Mouse (Mus musculus) WW6 (cell line): ENCODE data around the gene Zdhhc16.

Source experiments
- DNase-seq: peaks from one replicate; pipeline ENCODE4 v3.0.0-alpha.2; 2013; ENCODE audit warnings: low read depth, low spot score

Zdhhc16 gene

DNA sequence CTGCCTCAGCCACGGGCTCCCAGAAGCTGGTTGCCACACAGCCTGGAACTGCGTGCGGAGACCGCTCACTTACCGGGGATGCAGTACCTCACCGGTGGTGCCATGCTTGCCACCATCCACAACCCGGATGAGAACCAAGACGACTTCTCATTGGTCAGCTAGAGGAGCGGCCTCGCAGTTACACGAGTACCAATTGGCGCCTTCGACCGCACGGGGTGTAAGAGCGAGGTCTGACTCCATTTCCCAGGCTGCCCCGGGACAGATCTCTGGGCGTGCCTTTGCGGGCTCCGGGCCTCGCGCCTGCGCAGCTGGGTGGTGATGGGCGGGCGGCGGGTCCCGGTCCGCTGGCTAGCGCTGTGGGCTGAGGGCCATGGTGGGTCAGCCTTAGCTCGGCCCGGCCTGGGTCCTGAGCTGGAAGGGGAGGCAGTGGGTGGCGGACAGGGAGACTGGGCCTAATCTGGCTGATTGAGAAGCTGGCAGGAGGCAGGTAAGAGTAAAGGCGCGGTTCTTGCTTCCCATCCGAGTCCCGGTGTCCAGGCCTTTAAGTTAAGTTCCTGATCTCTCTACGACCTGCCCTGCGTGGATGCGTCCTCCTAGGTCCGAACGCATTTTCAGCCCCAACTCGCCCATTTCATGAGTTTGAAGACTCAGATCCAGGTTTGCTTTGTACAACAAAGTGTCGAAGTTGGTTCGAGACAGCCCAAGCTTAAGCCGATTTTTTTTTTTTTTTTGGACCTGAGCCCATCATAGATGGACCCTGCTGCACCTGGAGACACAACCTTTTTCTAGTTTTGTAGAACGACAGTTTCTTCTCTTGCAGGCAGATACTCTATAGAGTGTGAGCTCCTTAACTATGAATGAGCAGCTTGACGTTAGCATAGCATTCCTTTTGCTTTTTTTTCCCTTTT lies at the start of gene Zdhhc16, which contains the start of gene Exosc1:
TSS of gene Zdhhc16 (plus strand) at position 302 of the 908 bp plus-strand sequence.
TSS of gene Exosc1 (minus strand) at position 245 of the 908 bp plus-strand sequence.
- DNase-seq, result peak; percentile 88

DNA sequence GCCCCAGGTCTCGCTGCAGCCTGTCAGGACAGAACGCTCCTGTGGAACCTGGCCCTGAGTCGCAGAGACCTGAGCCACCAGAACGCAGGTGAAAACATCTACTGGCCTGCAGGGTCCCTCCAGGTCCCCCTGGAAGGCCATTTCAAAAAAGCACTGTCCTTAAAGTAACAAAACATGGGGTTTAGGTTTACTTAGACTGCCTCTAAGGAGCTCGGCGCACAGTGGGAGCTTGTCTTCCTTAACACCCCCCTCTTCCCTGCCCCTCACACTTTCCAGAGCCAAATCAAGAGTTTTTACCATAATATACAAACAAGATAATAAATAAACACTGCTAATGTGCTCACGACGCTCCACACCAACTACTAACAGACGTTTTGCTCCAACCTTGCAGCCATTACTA lies 49.4 kb upstream of the Zdhhc16 start:
- DNase-seq, result no peak

DNA sequence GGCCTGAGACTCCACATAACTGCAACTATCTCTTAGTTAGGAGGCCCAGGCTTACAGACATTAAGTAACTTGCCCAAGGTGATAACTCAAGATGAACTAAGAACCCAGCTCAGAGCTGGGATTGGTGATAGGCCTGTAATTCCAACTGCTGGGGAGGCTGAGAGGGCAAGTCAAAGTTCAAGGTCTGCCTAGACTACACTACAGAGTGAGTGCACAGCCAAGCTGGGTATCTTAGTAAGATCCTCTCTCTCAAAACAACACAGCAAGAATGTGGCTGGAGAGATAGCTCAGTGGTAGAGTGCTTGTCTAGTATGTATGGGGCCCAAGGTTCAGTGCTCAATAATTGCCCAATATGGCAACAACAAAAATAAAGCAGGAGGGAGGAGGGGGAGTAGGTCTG lies 45.1 kb upstream of the Zdhhc16 start:
- no peak for DNase-seq

DNA sequence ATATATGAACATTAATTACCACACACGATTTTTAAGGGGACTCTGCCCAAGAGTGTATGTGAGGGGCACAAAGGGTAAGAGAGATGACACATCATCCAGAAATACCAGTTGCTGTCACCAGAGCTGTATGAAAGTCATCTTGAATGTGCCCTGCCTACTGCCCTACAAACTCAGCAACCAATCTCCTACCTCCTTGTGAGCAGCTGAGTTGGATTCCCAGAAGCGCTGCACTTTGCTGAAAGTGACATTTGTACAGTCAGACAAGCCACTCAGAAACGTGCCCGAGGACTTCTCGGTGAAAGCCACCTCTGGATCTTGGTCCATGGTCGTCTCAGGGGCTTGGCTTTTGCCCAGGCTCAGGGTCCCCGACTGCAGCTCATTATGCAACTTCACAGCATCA lies 38.3 kb upstream of the Zdhhc16 start:
- DNase-seq, result no peak

DNA sequence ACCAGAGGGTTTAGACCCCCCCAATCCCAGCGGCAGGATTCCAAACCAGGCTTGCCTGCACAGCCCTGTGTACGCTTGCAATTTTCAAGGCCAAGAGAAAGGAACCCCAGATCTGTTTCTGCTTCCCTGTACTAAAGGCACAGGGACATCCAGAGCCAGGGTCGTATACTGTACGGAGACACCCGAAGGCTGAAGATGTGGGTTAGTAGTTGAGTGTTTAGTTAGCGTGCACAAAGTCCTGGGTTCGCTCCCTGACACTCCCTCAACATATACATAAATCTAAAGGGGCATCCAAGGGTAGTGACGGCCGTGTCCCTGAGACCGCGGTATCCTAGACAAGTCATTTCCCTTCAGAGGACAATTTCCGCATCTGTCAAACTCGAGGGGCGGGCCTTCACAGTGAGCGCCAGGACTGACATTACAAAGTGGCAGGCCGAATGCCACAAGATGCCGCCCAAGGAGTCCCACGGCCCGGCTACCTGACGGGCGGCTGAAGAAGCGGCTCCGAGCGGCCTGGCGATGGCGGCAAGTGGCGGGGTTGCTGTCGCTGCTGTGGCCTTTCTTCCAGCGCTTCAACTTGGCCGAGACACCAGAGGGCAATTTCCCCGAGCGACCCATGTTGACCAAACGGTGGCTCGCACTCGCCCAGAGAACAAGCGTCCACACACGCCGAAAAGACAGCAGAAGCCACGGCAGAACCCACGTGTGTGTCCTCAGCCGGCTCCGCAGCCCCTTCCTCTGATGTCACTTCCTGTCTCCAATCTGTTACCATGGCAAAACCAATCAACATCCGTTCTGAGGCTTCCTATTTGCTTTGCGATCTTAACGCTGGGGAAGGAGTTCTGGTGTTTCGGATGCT lies 37.6 kb upstream of the Zdhhc16 start, which contains the start of gene Rrp12:
TSS of gene Rrp12 (minus strand) at position 714 of the 859 bp plus-strand sequence.
- DNase-seq, result peak; percentile 59

DNA sequence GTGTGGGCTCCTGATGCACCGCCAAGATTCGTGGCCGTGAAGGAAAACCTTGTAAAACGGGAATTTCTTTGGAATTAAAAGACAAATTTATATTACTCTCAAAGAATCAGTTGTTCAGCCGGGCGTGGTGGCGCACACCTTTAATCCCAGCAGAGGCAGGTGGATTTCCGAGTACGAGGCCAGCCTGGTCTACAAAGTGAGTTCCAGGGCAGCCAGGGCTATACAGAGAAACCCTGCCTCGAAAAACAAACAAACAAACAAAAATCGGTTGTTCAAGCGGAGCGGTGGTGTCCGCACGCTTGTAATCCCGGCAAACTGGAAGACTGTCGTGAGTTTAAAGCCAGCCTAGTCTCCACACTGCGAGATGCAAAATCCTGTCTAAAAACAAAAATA lies 37.0 kb upstream of the Zdhhc16 start:
- DNase-seq, result no peak

DNA sequence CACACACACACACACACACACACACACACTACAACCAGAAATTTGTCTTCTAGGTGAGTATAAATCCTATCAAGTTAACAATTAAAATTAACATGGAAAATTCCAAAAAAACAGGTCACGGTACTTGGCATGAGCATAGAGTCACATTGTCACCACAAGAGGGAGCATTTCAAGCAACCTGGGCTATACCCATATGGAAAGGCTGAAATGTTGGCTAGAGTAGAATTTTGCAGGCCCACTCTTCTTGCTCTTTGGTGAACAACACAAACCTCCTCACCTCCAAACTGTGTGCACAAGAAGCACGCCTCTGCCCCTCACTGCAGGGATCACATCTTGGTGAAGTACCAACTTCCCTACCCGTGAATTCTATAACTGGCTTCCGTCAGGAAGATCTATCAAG lies 34.4 kb upstream of the Zdhhc16 start:
- no peak for DNase-seq

DNA sequence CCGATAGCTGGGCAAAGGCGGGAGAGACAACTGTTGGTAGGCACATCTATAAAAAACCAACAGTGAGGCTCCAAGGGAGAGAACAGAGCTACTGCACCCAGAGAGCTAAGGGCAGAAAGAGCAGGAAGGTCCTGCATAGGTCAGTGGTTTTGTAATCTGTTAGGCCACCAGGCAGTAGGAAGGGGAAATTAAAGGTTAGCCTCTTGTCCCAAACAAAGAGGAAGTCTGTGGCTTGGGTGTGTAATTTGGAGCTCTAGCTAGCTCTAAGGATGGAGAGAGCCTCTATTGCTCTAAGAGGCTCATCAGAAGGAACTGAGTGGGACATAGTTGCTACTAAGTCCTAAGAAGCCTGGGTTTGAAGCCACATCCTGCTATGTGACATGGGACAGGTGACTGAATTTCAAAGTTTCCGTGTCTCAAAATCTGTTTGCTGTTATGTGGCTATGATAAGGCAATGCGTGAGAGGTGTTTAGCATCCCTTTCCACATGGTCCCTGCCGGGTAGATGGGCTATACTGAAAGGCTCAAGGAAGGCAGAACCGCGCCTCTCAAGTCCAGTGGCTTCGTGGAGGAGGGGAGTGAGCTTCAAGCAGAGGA lies 32.7 kb upstream of the Zdhhc16 start:
- DNase-seq, result no peak

DNA sequence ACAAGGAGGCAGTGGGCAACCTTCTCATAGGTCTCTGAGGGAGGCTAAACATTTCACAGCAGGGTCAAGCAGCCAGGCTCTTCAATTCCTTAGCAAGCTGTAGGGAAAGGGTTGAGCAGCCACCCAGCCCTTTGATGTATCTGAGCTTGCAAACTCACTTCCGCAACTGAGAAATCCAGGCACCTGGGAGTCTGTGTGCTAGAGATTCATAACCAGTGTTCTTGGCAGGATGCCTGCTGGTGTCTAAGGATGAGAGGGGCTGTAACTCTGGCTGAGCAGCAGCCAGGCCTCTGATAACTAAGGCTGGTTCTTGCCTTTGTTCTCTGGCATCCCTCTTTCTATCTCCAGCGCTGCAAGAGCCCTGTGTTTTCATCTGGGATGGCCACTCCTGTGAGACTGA lies 31.6 kb upstream of the Zdhhc16 start:
- no peak for DNase-seq

DNA sequence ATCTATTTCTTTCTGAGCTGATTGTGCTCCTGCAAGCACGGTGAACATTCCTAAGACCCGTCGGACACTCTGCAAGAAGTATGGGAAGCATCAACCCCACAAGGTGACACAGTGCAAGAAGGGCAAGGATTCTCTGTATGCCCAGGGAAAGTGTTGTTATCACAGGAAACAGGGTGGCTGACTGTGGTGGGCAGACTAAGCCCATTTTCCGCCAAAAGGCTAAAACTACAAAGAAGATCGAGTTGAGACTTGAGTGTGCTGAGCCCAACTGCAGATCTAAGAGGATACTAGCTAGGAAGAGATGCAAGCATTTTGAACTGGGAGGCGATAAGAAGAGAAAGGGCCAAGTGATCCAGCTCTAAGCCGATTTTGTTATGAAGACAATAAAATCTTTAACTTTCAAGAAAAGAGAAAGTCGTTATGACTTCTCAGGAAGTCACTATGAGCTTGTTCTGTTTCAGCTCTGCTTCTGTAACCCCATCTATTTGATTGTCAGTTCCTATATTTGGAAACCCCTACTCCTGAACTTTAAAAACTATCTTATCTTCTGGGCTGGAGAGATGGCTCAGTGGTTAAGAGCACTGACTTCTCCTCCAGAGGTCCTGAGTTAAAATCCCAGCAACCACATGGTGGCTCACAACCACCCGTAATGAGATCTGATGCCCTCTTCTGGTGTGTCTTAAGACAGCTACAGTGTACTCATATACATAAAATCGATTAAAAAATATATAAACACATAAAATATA lies 30.3 kb upstream of the Zdhhc16 start:
- no peak for DNase-seq

DNA sequence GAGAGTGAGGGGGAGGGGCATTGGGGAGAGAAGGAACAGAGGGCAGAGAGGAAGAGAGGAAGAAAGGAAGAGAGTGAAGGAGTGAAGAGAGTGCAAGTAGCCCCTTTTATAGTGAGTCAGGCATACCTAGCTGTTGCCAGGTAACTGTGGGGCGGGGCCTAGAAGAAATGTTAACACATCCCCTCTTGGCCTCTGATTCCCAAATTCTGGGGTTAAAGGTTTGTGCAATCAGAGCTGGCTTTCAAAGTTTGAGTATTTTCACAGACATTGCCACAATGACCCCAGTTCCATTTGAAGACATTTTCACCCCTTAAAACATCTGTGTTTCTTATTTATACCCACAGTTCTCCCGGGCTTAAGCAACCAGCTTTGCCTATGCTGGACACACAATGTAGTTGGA lies 28.0 kb upstream of the Zdhhc16 start:
- no peak for DNase-seq

DNA sequence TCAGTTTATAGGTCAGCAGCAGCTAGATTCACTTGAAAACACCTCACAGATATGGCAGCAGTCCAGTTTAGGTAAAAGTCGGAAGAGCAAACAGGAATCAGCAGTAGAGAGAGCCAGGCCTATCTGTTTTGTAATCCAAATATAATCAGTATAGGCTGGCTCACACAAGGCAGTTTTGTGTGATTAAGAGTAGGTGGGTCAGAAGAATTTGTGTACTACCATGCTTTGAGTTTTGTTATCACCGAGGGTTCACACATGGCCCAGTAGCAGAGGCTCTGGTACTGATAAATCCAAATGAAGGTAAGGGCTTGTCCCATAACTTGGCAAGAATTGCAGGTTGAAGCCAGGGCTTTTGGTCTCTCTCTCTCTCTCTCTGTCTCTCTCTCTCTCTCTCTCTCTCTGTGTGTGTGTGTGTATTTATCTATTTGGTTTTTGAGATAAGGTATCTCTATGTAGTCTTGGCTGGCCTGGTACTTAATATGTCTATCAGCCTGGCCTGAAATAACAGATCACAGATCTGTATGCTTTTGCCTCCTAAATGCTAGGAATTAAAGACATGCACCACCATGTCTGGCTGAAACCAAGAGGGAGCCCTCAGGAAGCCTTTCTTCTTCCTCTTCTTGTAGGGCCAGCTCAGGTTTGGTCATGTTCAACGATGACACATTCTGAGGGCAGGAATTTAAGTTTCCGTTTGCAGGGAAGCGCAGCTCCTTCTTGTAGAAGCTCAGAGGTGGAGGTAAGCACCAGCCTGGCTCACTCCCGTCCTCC lies 26.8 kb upstream of the Zdhhc16 start:
- DNase-seq, result no peak

DNA sequence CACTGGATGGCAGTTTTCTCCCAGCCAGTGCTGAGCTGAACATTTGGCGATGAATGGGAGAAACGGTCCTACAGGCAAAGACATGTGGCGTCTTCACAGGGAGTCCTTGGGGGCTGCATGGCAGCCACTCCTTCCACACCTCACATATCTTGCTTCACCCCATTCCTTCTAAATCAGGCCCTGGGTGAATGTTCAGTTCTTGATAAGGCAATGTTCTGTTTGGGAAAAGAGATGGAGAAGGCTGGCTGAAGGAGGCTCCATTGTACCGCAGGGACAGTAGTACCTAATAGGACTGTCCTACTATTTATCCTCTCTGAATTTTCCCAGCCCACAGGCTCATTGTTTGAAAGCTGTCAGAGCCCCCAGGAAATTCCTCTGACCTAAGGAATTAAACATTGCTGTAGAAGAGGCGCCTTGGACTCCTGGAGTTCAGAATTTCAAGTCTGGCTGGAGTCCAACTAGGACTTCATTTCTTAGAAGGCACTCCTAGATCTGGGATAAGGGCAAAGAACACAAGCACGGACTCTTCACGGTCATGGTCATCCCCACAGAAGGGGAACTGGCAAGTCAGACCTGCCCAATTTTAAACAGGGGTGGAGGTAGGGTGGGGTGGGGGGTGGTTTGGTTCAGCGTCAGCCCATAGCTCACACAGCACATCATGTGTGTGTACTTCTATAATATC lies 26.1 kb upstream of the Zdhhc16 start:
- no peak for DNase-seq

DNA sequence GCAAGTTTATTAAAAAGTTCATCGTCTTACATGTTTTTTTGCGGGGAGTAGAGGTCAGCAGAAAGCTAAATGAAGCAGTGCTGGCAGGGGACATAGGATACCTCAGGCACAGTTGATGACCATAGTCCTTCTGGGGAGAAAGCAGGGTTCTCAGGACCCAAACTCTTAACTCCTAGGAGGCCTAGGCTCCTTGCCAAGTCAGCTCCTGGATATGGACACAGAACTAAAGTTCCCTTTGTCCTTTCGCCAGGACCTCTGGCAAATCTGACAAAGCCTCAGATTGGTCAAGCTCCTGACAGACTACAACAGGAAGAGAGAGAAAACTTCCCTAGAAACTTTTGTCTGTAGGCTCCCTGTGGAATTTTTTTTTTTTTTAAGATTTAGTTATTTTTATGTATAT lies 24.5 kb upstream of the Zdhhc16 start:
- DNase-seq, result no peak

DNA sequence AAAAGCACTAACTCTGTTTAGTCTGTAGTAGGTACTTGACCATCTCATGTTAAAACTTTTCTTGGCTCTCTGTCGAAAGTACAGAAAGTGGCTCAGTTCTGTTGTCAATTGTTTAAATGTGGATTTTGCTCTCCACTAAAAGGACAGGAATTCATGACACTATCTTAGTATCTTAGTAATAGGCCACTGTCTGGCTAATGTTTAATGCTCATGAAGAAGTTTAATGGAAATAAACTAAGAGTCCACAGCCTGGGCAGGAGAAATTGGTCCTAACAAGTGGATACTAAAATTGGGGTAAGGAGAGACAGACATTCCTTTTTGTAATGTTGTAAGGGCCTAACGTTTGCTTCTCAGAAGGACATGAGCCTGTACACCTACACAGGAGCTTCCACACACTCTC lies 22.9 kb upstream of the Zdhhc16 start:
- no peak for DNase-seq

DNA sequence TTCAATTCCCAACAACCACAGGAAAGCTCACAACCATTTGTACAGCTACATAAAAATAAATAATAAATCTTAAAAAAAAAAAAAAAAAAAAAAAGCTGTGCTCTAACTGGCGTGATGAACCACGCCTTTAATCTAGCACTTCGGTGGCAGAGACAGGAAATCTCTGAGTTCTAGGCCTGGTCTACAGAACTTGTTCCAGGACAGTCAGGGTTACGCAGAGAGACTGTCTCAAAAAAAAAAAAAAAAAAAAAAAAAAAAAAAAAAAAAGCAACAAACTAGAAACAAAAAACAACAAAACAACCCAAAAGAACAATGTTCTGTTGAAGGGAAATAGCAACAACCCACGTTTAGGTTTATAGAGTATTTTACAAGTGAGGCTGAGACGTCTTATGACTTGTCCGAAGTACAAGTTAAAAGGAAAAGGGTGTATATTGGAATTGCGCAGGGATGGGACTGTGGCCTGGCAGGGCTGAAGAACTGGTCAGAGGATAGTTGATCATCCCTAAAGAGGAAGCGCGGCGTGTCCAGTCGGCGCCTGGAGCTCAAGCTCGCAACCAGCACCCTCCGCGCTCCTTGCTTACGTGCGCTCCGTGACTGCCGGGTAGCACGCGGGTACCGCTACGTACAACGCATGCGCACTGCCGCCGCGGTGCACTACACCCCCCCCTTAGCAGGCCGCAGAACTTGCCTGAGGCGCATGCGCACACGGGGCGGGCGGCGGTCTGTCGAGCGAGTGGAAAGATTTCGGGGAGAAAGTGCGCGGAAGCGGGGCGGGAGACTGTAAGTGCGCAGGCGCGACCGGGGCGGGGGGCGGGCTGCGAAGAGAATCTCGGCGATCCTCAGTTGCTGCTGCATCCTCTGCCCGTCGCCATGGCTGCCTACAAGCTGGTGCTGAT lies 21.9 kb upstream of the Zdhhc16 start, which contains the start of gene Pgam1:
TSS of gene Pgam1 (plus strand) at position 746 of the 896 bp plus-strand sequence.
- peak; percentile 97 for DNase-seq

DNA sequence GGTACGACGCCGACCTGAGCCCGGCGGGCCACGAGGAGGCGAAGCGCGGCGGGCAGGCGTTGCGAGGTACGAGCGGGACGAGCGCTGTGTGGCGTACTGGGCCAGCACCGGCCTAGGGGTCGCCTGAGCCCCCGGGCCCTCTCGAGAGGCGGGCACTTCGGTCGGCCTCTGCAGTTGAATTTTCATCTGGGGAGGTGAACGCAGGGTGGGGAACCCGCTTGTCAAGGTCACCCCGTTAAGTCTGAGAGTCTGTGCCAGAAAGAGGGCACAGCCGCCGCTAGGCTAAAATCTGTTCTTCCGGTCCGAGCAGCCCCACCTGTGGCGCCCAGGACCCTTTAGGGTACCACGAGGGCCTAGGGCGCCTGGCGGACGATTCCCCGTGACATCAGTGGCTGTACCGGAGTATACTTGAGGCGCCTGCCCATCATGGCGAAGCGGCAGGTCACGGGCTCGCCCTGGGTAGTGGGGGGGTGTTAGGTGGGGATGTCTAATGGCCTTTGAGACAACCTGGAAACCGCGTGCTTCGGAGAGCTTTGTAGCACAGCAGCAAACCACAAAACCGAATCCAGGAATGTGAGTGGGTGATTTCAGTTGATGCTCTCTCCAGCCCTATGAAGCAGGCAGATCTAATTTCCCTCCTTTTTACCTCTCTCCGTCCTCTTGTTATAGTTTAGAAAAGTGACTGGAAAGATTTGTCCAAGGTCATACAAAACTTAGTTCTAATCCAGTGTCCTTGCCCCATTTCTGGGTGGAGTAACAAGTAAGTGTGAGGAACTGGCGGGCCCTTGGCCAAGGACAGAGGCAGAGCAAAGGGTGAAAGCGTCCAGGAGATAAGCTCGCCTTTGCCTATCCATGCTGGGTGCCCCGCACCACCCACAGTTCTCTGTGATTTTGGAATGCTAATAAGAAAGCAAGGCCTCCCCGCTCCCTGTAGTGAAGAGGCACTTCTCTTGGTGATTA lies 20.9 kb upstream of the Zdhhc16 start:
- DNase-seq, result no peak
